Mouse (Mus musculus): Measurements from ENCODE around the gene Brk1.

Gene Brk1

DNA sequence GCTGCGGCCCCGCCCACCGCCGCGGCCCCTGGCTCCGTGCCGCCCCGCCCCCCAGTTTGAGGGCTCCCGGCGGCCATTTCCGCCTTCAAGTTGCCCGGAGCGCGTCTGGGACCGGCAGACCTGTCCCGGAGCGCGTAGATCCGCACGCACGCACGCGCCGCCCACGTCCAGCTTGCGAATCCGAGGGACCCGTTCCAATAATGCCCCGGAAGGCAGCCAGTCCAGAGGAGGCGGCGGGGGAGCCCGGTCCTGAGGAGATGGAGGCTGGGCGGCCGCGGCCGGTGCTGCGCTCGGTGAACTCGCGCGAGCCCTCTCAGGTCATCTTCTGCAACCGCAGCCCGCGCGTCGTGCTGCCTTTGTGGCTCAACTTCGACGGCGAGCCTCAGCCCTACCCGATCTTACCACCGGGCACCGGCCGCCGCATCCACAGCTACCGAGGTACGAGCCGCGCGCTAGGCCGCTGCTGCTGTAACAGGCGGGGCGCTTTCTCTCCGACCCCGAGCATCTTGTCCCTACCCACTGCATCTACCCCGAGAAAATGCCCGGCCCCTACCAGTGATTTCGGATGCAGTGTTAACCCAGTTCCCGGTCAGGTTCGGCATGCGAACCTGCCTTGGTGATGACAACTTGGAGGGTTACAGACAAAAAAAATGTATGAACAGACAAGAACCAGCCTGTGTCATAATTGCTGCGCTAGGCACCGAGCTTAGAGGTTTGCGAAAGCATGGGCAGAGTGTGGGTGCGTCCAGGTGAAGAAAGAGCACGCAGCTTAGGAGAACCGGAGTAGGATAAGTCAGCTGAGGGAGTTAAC, 19.6 kb downstream of the Brk1 start, which contains the start of gene Vhl:
Gene Vhl (plus strand): TSS at position 19 of the 811 bp plus-strand sequence.
- DNase-seq (ENCODE audit: low spot score in 2 of 2): peak; percentile 84 to 87

DNA sequence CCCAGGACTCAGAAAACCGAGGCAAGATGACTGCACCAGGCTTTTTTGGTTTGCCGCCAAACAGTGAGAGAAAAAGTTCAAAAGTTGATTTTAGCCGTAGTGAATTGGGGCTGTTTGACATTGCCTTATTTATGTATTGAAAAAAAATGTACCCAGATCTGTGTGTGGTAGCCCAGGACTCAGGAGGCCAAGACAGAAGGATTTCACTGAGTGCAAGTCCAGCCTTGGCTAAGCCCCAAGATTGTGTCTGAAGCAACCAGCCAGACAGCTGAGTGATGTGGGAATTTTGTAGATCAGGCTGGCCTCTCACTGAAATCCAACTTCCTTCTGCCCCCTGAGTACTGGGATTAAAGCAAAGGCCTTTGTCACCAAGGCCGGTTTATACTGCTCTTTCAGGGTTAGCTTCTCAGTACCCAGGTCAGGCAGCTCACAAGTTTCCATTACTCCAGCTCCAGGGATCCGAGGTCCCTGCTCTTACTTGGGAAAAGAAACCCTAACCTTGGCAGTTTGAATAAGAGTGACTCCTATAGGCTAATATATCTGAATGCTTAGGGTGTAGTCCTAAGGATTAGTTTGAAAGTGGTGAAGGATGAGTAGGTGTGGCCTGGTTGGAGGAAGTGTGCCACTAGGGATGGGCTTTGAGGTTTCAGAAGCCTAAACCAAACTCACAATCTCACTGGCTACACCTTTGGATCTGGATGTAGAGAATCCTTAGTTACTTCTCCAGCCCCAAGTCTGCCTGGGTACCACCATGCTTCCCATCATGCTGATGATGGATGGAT, 20.6 kb downstream of the Brk1 start:
- no peak for DNase-seq (ENCODE audit: low spot score in 2 of 2)

GRCm38 (mm10) chr6:113630322-113630721, 25.8 kb downstream of the Brk1 start:
- no peak for DNase-seq (ENCODE audit: low spot score in 2 of 2)

DNA sequence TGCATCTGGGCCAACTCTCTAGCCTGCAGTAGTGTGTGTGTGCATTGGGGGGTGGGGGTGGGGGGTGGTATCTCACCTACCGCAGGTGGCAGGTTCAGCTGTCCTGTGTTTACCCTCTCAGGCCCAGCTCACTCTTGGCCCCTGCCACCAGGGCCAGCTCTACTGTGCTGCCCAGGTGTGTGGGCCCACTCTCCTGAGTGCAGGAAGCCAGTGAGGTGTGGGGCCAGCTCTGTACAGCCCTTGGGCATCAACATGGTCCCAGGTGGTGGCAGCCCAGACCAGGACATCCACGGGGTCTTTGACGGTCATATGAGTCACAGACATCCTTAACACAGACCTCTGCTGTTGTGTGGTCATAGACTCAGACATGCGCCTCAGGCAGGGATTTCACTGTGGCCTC, 28.3 kb downstream of the Brk1 start:
- DNase-seq (ENCODE audit: low spot score in 2 of 2): no peak

DNA sequence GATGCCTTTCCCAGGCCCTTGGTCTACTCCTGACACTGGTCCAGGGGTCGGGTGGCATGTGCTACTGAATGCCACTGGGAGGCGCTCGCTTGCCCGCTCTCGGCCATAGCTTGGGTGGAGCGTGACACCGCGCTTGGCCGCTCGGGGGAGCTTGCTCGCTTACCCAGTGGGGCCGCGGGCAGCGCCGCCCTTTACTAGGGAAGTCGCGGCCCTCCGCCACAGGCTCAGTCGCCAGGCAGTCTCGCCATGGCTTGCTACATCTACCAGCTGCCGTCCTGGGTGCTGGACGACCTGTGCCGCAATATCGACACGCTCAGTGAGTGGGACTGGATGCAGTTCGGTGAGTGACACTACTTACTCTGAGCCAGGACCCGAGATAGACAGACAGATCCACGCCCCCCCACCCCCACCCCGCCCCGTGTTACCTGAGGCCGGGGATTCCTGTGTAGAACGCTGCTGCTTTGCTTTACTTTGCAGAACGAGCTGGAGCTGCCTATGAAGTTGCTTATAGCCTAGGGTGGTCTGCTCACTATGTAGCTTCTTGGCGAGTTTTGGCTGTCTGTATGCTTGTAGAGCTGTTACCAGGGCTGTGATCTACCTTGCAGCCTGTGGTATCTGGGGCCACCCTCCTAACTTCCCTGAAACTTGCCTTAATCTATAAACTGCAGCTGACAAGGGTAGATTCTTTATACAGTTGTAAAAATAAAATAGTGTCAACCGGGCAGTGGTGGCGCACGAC, 33.9 kb downstream of the Brk1 start, which contains the start of gene Irak2:
Gene Irak2 (plus strand): TSS at position 166 of the 739 bp plus-strand sequence.
- DNase-seq (ENCODE audit: low spot score in 2 of 2): peak; percentile 88 to 90

DNA sequence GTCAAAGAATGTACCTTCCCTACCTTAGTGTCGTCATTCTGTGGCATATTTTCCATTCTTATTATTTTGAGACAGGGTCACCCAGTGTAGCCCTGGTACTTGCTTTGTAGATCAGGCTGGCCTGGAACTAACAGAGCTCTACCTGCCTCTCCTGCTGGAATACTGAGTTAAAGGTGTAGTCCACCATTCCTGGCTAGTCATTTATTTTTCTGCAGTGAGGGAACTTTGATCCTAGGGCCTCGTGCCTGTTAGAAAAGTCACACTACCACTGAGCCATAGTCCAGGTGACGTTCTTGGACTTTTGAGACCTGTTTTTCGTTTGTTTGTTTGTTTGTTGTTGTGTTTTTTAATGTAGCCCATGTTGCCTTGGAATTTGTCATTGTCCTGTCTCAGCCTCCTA, 34.6 kb downstream of the Brk1 start:
- DNase-seq (ENCODE audit: low spot score in 2 of 2): no peak

DNA sequence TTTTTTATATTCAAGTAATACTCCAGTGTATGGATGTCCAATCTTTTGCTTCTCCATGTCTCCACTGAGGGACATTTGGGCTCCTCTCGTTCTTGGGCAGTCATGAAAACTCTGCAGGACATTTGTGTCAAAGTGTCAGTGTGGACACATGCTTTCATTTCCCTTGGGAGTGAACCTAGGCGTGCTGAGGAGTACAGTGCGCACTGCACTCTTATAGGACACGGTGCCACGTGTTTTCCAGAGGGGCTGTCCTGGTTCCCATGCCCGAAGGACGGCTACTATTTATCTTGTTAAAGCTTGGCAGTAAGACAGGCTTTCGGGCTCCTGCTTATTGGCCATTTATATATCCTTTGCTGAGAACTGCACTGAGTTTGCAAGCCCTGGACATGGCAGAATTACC, 38.0 kb downstream of the Brk1 start:
- no peak for DNase-seq (ENCODE audit: low spot score in 2 of 2)

- DNase-seq (ENCODE audit: low spot score in 2 of 2): no peak
Observed at GRCm38 (mm10) chr6:113643021-113643420, 38.4 kb downstream of the Brk1 start.

GRCm38 (mm10) chr6:113643967-113644366, 39.4 kb downstream of the Brk1 start:
- no peak for DNase-seq (ENCODE audit: low spot score in 2 of 2)

DNA sequence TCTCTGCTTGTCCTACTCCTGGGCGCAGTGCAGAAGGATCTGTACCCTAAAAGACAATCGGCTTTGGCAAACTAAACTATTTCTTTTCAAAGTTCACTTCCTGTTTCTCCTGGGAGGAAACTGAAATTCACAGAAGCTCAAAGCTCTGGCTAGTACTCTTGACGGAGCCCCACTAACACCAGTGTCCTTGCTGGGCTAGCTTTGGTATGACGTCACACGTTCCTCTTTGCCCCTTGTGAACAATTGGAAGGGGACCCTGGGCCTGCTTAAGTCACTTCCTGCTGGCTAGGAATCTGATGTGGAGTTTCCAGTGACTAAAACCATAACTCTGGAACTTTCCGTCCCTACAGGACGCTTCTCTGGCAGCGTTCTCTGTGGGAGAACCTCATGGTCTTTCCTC, 40.2 kb downstream of the Brk1 start:
- peak in 1 of 2 experiments; percentile 45 for DNase-seq (ENCODE audit: low spot score in 2 of 2)

DNA sequence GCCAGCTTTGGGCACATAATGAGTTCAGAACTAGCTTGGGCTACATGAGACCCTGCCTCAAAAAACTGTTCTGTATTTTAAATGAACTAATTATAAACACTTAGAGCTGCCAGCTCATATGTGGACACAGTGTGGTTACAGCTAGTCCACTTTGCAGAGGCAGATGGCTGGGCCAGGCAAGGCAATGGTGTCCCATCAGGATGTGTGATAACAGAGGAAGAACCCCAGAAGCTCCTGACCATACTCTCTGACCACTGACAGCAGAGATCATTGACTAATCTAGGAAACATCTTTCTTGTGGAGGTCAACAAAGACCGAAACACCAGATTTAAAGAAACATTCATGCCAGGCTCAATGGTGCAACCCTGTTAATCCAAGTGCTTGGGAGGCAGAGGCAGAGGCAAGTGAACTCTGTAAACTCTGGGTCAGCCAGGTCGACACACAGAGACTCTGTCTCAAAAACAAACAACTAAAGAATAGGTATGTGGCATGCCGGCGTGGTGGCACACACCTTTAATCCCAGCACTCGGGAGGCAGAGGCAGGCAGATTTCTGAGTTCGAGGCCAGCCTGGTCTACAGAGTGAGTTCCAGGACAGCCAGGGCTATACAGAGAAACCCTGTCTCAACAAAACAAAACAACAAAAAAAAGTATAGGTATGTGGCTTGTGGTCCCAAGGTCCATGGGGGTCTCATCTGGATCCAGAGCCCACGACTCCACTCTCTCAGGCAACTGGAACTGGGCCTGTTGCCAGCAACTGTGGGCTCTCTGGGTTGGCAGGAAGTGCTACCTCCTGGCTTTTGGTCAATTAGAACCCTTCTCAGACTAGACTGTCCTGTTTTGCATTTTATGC, 45.0 kb downstream of the Brk1 start:
- DNase-seq (ENCODE audit: low spot score in 2 of 2): no peak

DNA sequence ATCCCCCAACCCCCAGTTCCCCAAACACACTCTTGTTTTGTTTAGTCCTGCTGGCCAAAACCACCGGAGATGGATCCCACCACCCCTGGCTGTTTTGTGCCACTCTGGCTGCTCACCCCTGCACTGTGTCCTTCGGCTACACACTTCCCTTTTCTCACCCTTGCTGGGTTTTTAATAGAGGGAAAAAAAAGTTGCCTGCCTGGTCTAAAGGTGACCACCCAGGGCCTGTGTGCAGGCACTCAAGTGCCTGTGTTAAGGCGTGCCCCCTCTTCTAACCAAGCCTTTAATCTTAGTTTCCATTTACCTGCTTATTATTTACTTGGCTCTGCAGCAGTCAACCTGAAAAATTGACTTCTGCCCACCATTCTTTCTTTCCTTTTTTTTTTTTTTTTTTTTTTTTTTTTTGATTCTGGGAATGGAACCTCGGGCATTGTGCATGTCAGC, 45.6 kb downstream of the Brk1 start:
- DNase-seq (ENCODE audit: low spot score in 2 of 2): no peak

DNA sequence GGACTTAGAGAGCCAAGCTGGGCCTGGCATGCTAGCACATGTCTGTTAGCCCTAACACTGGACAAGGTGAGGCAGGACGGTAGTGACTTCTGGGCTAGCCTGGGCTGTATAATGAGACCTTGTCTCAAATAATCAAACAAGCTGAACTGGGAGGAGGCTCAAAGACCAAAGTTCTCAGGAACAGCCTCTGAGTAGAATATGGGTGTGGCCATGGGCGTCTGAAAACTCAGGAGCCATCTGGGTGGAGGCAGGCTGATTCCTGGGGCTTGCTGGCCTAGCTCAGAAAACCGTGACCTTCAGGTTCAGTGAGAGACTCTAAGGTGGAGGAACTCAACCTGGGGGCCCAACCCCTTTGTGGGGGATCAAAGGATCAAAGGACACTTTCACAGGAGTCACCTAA, 47.1 kb downstream of the Brk1 start:
- DNase-seq (ENCODE audit: low spot score in 2 of 2): no peak

- no peak for DNase-seq (ENCODE audit: low spot score in 2 of 2)
Observed at GRCm38 (mm10) chr6:113653551-113653950, 49.0 kb downstream of the Brk1 start.

DNA sequence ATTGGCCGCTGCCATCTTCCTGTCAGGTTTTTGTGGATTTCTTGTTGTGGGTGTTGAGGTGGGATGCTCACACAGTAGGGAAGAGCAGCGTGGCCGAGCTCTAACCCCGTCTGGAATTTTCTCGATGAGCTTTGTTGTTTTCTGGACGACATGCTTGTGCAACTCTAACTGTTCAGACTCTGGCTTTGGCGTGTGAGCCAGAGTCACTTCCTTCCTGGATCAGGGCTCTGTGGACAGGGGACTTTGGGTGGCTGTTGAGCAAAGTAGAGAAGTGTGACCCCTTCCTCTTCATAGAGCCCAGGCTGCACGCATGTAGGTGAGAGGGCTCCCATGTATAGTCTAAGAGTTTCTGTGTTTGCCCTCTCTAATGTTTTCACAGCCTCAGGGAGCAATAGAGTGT, 49.5 kb downstream of the Brk1 start:
- DNase-seq (ENCODE audit: low spot score in 2 of 2): no peak

GRCm38 (mm10) chr6:113654753-113655397, 50.3 kb downstream of the Brk1 start:
- no peak for DNase-seq (ENCODE audit: low spot score in 2 of 2)

GRCm38 (mm10) chr6:113655475-113655874, 50.9 kb downstream of the Brk1 start:
- DNase-seq (ENCODE audit: low spot score in 2 of 2): no peak

- DNase-seq (ENCODE audit: low spot score in 2 of 2): no peak
Observed at GRCm38 (mm10) chr6:113656847-113657246, 52.3 kb downstream of the Brk1 start.

GRCm38 (mm10) chr6:113658226-113658625, 53.7 kb downstream of the Brk1 start:
- no peak for DNase-seq (ENCODE audit: low spot score in 2 of 2)

GRCm38 (mm10) chr6:113659648-113660491, 55.3 kb downstream of the Brk1 start:
- DNase-seq (ENCODE audit: low spot score in 2 of 2): no peak
